Mouse (Mus musculus) lung, postnatal 36 days (tissue): Measurements from ENCODE around the gene Arfrp1.
A peak's percentile ranks its signal among the peaks of the same experiment; 100 is the strongest.

Source experiments
- DNase-seq: peaks from one replicate; pipeline ENCODE4 v3.0.0; 2022; ENCODE audit warnings: mixed read lengths

The Arfrp1 gene

DNA sequence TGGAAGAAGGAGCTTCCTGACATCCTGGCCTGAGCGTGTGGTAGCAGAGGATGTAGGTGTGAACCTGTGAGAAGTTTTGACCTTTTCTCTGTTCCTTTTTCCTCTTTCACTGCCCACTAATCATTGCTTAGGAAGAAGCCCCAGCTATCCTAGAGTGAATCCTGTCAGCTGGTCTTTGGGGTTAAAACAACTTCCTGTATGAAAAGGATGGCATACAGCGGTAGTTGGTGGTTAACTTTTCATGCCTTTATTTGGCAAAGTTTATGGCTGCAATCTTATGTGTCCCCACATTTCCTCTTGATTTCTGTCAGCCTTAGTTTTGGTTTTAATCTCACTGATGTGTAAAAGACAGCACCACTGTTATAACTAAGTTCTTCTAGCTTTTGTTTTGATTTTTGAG lies 12.0 kb upstream of the Arfrp1 start:
- DNase-seq = no peak

DNA sequence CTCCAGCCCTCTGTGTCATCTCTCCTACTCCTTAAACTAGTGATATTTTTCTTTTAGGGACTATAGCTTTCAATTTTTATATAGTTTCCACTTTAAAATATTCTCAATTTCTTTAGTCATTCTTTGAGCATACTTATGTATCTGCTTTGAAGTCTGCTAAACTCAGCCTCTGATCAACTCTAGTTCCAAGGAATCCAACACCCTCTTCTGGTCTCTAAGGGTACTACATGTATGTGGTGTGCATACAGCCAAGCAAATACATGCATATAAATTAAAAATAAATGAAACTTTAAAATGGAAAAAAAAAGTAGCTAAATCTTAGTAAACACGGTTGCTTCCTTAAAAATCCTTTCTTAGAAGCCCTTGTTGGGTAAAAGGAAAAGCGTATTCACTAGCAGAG lies 10.6 kb upstream of the Arfrp1 start:
- peak; percentile 72 for DNase-seq

DNA sequence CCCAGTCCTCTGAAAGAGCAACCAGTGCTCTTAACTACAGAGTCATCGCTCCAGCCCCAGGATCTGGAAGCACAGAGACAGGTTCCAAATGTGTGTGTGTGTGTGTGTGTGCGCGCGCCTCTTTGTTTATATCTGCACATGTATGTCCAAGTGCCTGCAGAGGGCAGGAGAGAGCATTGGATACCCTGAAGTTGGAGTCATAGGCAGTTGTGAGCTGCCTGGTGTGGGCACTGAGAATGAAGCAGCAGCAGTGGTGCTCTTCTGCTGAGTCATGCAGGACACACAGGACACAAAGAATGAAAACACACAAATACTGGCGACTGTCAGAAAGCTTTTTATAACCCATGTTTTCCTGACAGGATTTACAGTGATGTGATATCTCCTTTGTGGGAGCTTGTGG lies 4.8 kb upstream of the Arfrp1 start:
- no peak for DNase-seq

DNA sequence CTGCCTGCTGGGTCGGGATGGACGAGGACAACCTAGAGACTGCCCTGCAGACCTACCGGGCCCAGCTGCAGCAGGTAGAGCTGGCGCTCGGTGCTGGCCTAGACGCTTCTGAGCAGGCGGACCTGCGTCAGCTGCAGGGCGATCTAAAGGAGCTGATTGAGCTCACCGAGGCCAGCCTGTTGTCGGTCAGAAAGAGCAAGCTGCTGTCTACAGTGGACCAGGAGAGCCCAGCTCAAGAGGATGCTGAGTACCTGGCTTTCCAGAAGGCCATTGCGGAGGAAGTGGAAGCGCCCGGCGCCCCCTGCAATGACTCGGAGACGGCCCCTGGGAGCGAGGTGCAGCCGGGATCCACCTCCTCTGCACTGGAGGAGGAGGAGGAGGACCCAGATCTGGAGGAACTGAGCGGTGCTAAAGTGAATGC lies 461 bp upstream of the Arfrp1 start:
- DNase-seq = no peak

DNA sequence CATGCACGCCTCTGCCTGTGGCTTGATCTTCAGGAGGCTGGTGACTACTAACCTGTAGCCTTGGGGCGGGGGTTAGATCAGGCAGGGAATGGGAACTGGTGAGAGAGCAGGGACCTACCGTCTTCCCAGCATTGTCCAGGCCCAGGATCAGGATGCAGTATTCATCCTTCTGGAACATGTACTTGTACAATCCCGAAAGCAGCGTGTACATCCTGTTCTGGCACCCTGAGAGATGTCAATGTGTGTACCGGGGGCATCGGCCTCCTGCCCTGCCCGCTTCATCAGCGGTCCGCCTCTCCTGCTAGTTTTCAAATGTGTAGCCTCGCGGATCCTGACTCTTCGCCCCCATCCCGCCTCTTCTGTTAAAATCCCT lies 731 bp downstream of the Arfrp1 start:
- no peak for DNase-seq

DNA sequence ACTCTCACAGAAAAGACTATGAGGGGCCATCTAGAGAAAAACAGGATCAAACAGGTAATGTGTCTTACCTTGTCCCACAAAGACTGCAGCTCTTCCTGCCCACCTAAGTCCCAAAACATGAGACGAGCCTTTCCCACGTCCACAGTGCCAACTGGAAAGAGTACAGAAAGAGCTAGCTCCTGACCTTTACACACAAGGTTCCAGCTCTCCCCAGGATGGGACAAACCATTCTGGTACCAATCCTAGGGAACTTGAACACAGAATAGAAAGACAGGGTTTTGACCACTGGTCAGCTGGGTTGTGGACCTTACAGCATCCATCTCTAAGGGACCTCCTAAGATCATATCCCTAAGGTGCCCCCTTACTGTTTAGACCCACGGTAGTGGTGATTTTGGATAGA lies 1.3 kb downstream of the Arfrp1 start:
- no peak for DNase-seq

DNA sequence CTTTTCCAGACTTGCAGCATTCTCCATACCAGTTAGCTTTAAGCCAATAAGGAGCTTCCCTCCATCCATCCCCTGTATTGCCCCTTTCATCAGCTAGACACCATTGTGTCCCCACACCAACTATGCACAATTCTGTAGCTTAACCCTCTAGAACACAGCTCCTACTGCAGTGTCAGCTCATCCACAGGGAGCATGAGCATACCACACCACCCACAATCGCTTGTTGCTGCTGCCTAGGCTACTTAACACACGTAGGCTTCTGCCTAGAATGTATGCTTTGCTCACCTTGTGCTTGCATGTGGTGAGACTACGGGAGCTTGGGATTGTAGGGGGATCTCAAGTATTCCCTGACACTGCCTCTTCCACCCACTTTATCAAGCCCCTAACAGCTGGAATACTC lies 8.4 kb downstream of the Arfrp1 start:
- DNase-seq = no peak

DNA sequence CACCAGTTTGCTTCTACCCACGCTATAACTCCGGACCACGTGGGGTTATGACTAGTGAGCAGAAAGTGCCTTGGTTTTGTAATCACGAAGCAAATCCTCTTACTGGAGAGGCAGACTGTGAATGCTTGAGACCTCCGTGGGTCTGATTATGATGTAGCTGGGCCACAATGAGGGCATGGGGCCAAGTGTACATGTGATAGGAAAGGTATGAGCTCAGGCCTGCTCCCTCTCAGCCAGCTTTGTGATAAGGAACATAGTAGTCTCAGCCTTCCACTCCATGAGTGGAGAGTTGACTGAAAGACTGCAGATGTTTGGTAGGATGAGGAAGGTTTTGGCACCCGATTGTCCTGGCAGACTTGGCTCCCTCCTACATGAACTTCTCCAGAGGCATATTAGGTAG lies 22.4 kb downstream of the Arfrp1 start:
- peak; percentile 21 for DNase-seq

DNA sequence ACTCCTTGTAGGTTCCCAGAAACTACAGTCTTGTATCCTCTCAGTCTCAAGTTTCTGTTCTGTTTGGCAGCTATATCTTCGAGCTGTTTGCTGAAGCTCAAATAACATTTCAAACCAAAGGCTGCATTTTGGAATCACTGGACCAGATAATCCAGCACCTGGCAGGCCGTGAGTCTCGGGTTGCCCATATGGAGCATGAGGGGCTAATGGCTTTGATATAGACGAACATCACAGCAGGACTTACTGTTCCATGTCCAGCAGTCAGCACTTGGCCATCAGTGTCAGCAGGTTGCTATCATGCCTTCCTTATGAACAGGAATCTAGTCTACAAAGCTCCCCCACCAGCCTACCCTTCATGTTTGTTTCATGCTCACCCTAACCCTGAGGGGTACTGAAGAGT lies 24.8 kb downstream of the Arfrp1 start:
- no peak for DNase-seq

DNA sequence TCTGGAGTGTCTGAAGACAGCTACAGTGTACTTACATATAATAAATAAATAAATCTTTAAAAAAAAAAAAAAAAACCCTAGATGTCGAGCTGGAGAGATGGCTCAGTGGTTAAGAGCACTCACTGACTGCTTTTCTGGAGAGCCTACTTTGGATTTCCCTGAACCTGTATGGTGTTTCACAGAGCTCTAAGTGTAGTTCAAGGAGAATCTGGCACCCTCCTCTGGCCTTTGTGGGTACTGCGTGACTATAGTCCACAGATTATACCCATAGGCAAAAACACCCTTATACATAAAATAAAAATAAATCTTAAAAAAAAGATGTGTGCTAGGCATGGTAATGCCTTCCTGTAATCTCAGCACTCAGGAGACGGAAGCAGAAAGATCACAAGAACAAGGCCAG lies 31.2 kb downstream of the Arfrp1 start:
- DNase-seq = peak; percentile 91

DNA sequence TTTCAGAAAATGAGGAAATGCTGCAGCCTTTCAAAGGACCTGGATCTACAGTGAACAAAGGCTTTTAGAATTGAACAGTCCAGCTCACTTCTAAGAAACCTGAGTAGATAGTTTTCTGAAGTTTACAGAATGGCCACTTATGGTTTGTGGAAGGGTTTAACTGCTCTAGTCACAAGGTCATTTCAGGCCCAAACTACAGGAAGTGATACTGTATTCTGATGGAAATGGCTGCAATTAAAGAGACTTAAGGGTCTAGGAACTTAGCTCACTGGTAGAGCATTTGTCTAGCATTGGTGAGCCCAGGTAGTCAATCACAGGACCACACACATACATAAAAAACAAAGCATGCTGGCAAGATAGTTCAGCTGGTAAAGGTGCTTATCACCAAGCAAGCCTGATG lies 32.7 kb downstream of the Arfrp1 start:
- DNase-seq = no peak

DNA sequence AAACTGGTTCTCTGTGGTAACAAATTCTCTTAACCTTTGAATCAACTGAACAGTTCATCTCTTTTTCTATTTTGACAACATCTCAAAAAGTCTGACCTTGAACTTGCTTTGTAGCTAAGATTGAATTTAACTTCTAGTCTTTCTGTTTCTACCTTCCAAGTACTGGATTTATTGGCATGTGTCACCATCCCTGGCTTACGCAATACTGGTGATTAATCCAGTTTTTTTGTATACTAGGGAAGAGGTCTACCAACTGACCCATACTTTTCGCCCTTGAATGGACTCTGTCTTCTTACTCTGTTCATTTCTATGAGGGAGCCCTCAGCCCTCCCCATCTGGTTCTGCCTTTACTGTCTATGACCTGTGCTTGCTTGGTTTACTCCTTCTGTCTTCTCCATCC lies 39.1 kb downstream of the Arfrp1 start:
- no peak for DNase-seq

DNA sequence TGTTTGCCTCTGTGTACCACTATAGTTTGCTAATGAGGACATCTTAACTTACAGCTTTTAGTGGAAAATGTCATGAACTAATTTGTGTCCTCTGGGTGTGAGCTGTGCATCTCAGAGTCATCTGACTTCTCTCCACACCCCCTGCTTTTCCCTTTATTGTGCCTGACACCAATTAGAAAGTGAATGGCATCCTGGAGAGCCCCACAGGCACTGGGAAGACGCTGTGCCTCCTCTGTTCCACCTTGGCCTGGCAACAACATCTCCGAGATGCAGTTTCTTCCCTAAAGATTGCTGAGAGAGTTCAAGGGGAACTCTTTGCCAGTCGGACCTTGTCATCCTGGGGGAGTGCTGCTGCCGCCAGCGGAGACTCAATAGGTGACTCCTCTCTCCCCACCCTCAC lies 43.1 kb downstream of the Arfrp1 start:
- no peak for DNase-seq

DNA sequence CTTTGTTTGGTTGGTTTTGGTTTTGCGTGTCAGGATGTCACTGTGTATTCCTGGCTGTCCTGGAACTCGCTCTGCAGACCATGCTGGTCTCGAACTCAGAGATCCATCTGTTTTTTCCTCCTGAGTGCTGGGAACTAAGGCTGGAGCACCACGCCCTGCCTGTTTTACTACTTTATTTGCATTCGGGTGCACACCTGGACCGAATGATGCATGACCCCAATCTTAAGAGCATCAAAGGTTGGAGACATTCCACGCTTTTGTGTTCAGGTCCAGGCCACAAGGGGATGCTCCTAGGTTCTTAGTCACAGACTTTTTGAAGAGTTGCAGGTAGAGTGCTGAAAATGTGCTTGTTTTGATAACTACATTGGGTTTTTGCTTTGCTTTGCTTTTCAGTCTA lies 45.1 kb downstream of the Arfrp1 start:
- DNase-seq = no peak

DNA sequence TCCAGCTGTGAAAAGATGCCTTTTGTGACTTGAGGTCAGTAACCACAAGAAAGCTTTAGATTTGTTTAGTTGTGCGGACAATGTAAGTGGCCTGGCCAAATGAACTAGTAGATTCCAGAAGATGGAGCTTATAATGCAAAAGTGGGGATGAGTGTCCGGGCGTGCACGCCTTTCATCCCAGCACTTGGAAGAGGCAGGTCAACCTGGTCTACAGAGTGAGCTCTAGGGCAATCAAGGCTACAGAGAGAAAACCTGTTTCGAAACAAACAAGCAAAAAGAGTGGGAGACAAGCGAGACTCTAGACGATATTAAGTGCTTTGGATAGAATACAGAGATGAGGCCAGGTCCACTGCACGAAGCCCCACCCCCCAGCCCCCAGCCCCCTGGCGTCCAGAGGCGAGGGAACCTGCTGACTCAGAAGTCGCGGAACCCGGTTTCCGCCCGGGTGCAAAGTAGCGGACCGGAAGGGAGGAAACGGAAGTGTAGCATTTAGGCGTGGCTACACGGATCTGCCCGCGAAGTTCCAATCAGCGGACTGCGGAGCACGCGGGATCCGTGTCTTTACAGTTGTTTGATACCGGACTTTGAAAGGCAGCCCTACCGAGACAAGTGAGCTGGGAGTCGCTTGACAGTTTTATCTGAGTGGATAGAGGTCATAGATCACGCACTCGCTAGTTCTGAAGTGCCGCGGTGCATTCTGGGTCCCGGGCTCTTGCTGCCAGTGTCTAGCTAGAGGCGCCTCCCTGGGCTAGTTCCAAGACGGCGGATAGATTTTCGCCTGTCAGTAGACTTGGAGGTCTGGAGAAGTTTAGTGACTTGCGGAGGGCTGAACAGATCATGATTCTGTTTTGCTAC lies 45.7 kb downstream of the Arfrp1 start, which contains the start of gene Rtel1:
Gene Rtel1 (plus strand): TSS at position 492 of the 855 bp plus-strand sequence.
- peak; percentile 87 for DNase-seq

DNA sequence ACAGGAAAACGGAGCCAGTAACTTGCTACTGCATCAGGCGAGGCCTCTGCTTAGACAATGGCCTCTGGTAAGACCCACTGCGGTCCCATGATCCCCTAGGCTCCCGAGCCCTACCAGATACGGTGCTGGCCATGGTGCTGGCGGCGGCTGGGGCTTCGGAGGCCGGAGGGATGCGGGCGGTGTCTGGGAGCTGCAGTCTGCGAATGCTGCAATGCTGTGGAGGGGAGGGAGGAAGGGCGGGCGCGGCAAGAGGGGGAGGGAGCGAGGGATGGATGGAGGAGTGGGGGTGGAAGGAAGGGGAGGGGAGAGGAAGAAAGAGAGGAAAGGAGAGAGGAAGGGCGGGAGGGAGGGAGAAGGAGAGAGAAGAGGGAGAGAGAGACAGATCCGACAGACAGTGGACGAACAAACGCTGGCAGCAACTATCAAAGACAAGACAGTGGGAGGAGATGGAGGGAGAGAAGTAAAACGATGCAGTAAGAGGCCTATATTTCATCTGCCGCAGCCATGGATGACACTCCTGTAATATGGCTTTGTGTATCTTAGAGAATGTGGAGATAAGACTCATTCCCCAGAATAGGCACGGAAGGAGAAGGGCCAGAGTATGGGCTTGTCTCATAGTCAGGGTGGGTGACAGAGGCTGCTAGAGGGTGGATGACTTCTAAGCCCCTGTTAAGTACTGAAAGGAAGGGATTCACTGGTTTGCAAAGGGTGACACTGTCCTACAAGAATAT lies 51.0 kb downstream of the Arfrp1 start, which contains the start of gene Stmn3:
Gene Stmn3 (minus strand): TSS at position 421 of the 731 bp plus-strand sequence.
- DNase-seq = peak; percentile 10

DNA sequence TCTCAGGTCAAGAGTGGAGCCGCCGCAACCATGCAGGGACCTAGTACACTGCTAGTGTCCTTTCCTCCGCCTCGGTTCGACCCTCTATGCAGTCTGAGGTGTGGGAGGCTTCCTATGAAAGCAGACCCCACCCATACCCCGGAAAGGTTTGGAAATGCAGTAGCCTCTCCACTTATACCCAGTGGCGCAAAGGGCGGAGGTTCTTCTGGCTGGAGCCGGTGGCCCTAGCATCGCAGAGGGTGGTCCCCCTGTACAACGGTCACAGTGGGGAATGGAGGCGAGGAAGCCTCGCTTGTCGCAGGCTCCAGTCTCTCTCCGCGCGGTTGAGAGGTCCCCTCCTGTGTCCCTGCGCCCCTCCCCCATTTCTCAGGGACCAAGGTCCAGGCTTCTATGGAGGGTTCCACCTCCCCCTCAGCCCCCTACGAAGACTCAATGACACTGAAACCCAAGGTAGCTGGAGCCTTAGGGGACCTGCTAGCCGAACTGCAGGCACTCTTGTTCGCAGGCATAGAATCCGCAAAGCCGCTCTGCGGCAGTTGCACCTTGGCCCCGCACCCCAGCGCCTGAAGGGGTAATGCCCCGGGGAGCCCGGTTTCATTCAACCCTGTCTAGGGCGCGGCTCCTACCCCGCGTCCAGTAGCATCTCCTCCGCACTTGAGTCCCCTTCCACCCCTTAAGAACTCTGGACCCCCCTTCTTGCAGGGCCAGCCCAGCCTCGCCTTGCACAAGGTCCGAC lies 51.7 kb downstream of the Arfrp1 start:
- no peak for DNase-seq

DNA sequence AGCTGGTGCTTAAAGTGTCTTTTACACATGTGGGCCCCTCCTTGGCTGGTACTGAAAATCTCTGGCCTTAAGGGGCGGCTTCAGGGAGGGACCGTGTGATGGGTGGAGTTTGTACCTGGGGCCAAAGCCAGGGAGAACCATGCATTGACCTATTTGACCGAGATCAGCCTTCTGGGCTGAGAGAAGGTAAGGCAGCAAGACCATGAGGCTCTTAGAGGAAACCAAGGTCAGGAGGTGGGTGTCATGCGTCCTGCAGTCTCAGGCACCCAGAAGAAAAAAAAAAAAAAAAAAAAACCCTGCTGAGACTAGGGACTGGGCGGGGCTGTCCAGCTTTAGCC lies 52.2 kb downstream of the Arfrp1 start:
- no peak for DNase-seq

DNA sequence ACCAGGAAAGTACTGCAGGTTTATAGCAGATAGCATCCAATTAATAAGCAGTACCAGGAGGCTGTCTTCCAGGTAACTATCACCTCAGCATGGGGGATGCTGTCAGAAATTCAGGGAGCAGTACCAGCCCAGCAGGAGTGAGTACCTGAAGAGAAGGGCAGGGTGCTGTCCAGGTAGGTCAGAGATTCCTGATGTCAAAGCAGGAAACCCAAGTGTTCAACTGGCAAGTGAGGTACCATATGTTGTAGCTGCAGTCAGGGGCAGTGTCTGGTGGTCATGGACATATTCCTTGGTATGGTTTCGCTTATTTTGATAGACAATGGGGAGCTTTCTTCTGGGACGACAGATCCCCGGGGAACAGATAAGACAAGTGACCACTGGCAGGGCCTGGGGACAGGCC lies 52.8 kb downstream of the Arfrp1 start:
- no peak for DNase-seq
